Mouse (Mus musculus): ENCODE measurements around the gene Btbd9.

Gene Btbd9

DNA sequence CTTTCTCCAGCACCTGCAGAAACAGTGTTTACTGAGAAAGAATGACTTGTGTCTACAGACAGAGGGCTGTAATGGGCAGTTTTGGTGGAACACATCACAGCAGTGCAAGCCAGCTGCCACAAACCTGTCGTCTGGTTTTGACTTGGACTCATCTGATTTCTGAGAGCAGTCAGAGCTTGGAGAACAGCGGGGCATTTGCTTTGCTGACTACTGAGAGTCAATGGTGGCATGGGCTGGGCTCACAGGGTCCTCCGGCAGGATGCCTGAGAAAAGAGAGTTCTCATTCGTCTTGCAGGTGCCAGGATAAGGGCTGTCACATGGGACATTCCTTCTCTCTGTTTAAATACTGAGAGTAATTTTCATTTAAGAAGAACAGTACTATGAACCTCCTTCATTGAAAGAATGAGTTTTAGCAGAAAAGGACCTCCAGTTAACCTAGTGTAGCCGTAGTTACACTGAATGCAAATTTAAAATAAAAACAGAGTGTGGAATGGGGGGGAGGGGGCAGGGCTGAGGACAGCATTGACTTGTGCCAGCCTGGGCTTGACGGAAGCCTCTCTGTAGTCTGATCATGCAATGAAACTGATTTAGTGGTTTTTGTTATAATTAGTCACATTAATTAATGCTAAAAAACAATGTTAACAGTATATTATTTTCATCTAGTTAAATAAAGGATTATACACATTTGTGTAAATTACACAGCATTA lies 122.0 kb downstream of the Btbd9 start:
- no peak for DNase-seq (ENCODE audit: low read depth, low spot score)

DNA sequence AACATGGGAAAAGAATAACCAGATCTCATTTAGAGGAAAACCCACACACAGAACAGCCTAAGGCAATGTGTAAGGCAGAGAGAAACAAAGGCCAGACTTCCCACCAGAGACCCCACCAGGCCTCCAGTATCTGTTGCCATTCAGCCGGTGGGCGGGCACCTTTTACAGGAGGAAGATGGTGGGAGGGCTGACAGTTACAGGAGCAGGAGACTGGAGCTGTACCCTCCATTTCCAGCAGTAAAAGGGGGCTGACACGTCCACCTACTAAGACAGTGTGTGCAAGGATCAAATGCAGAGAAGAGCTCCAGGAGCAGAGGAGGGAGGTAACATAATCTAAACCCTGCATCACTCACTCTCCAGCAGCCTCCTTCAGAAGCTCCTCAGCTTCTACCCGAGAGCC lies 123.0 kb downstream of the Btbd9 start:
- DNase-seq (ENCODE audit: low read depth, low spot score), result no peak

DNA sequence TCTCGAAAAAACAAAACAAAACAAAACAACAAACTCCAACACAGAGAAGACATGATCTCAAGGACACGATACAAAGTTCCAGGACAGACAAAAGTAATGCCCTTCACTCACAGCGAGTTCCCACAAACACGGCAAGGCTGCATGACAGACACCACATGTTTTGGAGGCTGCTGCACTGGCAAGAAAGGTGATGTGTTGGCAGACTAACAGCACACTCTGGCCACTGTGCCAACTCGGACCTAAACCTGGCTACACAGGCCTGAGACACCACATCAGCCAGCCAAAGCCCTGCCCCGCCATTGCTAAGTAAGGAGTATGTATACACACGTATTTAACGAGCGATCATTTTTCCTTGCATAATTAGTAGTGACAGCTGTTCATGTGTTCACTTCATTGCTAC lies 123.9 kb downstream of the Btbd9 start:
- DNase-seq (ENCODE audit: low read depth, low spot score), result no peak

DNA sequence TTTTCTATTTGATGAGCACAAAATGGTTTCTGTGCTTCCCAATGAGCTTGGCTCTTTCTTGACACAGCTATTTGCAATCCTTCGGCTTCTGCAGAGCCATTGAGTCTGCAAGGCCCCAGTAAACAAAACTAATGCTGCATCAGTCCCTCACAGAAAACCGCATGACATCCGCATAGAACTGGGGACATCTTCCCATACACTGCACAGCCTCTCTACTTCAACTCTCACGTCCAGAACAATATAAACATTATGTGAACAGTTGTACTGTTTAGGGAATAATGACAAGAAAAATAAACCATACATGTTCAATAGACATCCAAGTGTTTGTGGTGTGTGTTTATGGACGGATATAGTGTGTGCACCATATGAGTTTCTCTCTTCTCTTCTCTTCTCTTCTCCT lies 127.7 kb downstream of the Btbd9 start:
- DNase-seq (ENCODE audit: low read depth, low spot score), result no peak

DNA sequence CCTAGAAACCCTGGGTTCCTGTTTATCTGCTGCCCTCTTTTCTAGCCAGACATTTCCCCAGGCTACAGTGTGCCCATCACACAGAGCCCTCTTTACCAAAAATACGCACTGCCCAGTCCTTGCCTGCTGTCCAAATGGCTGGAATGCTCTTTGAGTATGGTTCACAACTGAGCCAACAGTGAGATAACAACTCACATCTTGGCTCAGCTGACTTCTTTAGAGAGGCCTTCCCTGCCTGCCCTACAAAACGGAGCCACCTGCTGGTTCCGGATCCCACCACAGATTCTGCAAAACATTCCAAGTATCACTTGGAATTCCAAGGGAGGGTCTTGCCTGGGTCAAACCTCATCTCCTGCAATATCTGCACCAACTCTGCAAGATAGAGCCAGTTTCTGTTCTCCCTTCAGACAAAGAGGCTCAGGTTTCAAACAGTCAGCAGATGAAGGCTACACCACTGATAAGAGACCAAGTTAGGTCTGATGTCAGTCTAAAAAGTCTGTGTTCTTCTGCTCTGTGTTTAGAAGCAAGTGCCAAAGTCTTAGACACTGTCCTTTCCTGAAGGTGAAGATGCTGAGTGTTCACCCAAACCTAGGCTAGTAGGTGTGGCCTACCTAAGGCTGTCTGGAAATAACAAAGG lies 130.4 kb downstream of the Btbd9 start:
- DNase-seq (ENCODE audit: low read depth, low spot score), result no peak

- no peak for DNase-seq (ENCODE audit: low read depth, low spot score)
Observed at GRCm38 (mm10) chr17:30439702-30440101, 136.6 kb downstream of the Btbd9 start.

GRCm38 (mm10) chr17:30438786-30439185 lies 137.5 kb downstream of the Btbd9 start:
- no peak for DNase-seq (ENCODE audit: low read depth, low spot score)

- no peak for DNase-seq (ENCODE audit: low read depth, low spot score)
Observed at GRCm38 (mm10) chr17:30436021-30436461, 140.2 kb downstream of the Btbd9 start.

- DNase-seq (ENCODE audit: low read depth, low spot score), result no peak
Observed at GRCm38 (mm10) chr17:30435478-30435877, 140.8 kb downstream of the Btbd9 start.

GRCm38 (mm10) chr17:30432094-30432493 lies 144.2 kb downstream of the Btbd9 start:
- DNase-seq (ENCODE audit: low read depth, low spot score), result no peak

DNA sequence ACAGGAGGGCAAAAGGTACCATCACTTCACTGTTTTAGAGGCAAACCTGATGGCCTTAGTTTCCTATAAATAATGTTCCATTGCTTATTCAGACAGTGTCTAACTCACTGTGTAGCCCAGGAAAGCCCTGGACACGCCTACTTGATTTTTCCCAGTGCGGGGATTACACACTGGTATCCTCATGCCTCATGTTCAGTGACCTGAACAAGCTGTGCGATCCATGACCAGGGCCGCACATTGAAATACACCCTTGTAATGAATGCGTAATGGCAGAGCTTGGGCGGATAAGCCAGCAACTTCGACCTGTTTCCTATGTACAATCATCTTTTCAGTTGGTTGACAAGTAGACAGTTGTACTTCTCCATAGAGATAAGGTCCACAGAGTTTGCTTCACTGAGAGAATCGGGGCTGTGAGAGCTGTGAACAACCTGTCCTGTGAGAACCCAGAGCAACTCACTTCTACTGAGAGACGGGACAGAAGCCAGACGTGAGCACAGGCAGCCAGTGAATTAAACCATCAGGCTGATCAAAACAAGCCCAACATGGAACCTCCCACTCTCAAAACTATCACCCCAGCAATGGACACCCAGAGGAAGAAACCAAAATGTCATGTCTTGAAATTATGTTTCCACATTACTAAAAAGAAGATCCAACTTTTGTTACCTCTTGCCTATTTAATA lies 145.2 kb downstream of the Btbd9 start:
- no peak for DNase-seq (ENCODE audit: low read depth, low spot score)

- DNase-seq (ENCODE audit: low read depth, low spot score), result no peak
Observed at GRCm38 (mm10) chr17:30428661-30429060, 147.6 kb downstream of the Btbd9 start.

DNA sequence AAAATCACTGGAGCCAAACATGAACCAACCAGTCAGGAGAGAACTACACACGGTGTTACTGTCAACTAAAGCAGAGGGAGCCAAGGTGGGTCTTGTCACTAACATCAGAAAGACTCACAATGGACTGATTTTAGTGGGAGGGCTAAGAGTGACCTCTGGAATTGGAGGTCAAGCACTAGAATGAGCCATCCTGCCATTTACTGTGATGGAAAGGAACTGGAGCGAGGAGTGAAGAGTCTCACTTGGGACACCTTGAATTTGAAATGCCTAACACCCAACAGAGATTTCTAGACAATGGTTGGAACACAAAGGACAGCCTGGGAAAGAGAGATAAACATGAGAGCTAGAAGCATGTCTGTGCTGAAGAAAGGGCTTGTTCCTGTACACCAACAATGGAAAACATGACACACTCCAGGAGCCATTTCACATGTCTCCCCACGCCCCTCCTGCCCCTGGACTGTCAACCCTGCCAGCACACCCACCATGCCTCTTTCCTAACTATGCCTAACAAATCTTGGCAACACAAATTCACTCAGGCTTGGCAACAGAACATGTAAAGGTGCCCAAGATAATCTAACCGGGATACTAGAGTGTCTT lies 152.9 kb downstream of the Btbd9 start:
- DNase-seq (ENCODE audit: low read depth, low spot score), result no peak

GRCm38 (mm10) chr17:30422278-30422677 lies 154.0 kb downstream of the Btbd9 start:
- DNase-seq (ENCODE audit: low read depth, low spot score), result no peak

- DNase-seq (ENCODE audit: low read depth, low spot score), result no peak
Observed at GRCm38 (mm10) chr17:30421256-30421655, 155.0 kb downstream of the Btbd9 start.

DNA sequence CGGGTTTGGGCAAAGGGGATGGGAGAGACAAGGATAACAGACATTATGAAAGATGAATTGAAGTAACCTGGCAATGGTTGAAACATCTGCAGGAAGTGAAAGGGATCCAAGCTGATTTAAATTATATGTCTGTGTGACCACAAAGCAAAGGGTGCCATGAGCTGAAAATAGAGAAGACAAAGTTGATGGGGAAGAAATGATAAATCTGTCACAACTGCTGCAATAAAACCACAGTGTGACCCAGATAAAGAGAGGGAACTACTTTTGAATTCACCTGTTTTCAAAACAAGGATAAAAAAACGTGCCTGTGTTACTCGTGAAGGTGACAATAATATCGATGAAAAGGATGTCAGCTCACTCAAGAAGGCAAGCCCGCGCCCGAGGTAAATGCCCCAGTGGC lies 156.8 kb downstream of the Btbd9 start:
- DNase-seq (ENCODE audit: low read depth, low spot score), result no peak

DNA sequence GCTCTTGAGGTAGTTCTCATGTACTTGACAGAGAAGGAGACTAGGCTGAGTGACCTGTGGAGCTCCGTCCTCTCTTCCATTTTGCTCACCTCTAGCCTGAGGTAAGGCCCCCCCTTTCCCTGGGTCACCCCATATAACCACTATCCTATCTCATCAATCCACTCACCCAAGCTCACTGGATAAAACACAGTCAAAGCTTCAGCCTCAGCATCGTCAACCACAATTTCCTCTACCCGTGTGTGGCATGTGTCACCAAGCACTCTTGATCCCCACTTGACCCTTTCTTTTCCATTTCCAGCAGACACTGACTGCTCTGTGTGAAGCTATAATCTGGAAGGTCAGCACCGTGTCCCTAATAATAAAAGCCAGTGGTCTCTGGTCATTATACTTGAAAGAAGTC lies 157.8 kb downstream of the Btbd9 start:
- DNase-seq (ENCODE audit: low read depth, low spot score), result no peak

DNA sequence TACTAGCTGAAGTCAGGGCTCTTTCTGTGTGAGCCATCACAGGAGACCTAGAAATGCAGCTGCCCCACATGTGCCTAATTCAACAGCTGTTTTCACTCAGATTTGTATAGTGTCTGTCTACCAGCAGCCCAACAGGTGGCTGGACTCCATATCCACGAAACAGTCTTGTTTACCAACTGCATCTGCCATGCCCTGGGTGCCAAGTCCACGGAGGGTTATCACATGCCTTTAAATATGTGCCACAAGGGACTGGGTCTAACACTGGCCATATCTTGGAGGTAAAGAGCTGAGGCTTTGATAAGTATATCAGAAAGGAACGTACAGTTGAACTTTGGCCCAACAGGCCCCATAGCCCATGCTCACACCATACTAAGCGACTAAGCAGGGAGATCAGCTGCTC lies 159.2 kb downstream of the Btbd9 start:
- no peak for DNase-seq (ENCODE audit: low read depth, low spot score)

- DNase-seq (ENCODE audit: low read depth, low spot score), result no peak
Observed at GRCm38 (mm10) chr17:30415693-30416092, 160.6 kb downstream of the Btbd9 start.

GRCm38 (mm10) chr17:30412991-30413390 lies 163.3 kb downstream of the Btbd9 start:
- DNase-seq (ENCODE audit: low read depth, low spot score), result no peak

DNA sequence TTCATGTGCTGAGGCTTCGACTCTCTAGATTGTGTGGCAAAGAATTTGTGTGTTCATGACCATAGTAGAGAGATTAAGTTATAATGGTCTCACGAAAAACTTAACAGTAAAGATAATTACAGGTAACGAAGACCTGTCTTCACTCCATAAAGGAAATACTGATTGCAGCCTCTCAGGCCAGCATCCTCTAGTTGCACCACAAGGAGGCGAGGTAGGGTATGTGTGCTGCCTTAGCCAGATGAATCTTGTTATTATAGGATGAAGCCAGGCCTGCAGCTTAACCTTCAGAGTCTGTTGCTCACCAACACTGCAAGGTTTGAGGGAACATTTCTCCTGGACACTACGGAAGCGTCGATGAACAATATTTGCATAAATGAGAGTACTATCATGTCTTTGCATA lies 170.3 kb downstream of the Btbd9 start:
- DNase-seq (ENCODE audit: low read depth, low spot score), result no peak

- DNase-seq (ENCODE audit: low read depth, low spot score), result no peak
Observed at GRCm38 (mm10) chr17:30402871-30403270, 173.4 kb downstream of the Btbd9 start.

All from skeletal muscle tissue, adult 2 months (tissue).